Mouse (Mus musculus) myocyte (in vitro differentiated cells): Measurements from ENCODE around the gene Gtf3c1.

Source experiments
- E2F4 ChIP-seq: IDR thresholded peaks from one replicate; pipeline ENCODE4 v1.6.1; 2011; ENCODE audit warnings: mild to moderate bottlenecking, control low read depth, moderate library complexity; ENCODE audit not compliant: insufficient read depth
- POLR2A ChIP-seq: IDR thresholded peaks from one replicate; pipeline ENCODE4 v1.6.1; 2011; ENCODE audit warnings: low read depth, mild to moderate bottlenecking, control low read depth, moderate library complexity; ENCODE audit not compliant: insufficient read length
- POLR2AphosphoS2 ChIP-seq: IDR thresholded peaks from one replicate; pipeline ENCODE4 v1.6.1; 2011; ENCODE audit warnings: low read depth, control low read depth; ENCODE audit not compliant: insufficient read length

- TF ChIP-seq E2F4, result no peak
- no peak for TF ChIP-seq POLR2AphosphoS2
- TF ChIP-seq POLR2A, result no peak
These were observed 87.5 kb downstream of the Gtf3c1 start for GRCm38 (mm10) chr7:125620077-125620476.
